In genomic region chr3:88148776-88149509, GRCm38 (mm10) we compare ENCODE assay signal across 8 mouse cellular contexts. TPM values are rescaled to one million over a fixed set of nuclear protein-coding genes. Genes with fewer than 3 reads are reported as not detected.
A peak's percentile ranks its signal among the peaks of the same experiment; 100 is the strongest.
DNase-seq lines count a peak whose midpoint lies in the region; ATAC-seq and TF ChIP-seq lines count a peak whose summit lies in the region.

No protein-coding gene starts in this region.

- peak; percentile 83 for DNase-seq in gastrocnemius, adult 2 months
- DNase-seq in gastrocnemius, adult 18-20 months (ENCODE audit: low spot score), result no peak
- peak; percentile 92 for DNase-seq in adrenal gland, postnatal 14 days
- peak; percentile 47 for DNase-seq in forebrain, embryonic 14.5 days (ENCODE audit: low spot score)
- no peak for DNase-seq in liver, embryonic 14.5 days (ENCODE audit: low read depth in 3 of 3, low spot score in 3 of 3)
- peak; percentile 39 to 43 for DNase-seq in spleen, postnatal 10 days (ENCODE audit: low spot score in 2 of 2)
- DNase-seq in thymus, postnatal 4 days, result no peak

- peak overlapping the region; percentile 100 for H3K27ac ChIP-seq in gastrocnemius, adult 2 months
- peak overlapping the region; percentile 91 for H3K27ac ChIP-seq in forebrain, embryonic 14.5 days (ENCODE audit: low read depth, low read length)
- H3K27ac ChIP-seq in hindbrain, embryonic 15.5 days (replicated peaks), result peak overlapping the region; percentile 84
- peak overlapping the region; percentile 25 for H3K27ac ChIP-seq in liver, embryonic 14.5 days

- H3K36me3 ChIP-seq in forebrain, embryonic 14.5 days (ENCODE audit: control insufficient read depth, insufficient read depth, low read length), result 0 out of 2 replicates have a peak, but pooled peaks cover 3% of the 10 kb centered on the region
- H3K36me3 ChIP-seq in hindbrain, embryonic 15.5 days, result no peaks in the 10 kb centered on the region
- no peaks in the 10 kb centered on the region for H3K36me3 ChIP-seq in liver, embryonic 14.5 days (replicated peaks; ENCODE audit: control insufficient read depth, insufficient read depth, low read depth)

- no peak for TF ChIP-seq CTCF in gastrocnemius, adult 2 months (IDR thresholded peaks at IDR 0.05)
- TF ChIP-seq CTCF in liver, embryonic 14.5 days (IDR thresholded peaks at IDR 0.05; ENCODE audit: low read depth), result no peak

- H3K27me3 ChIP-seq in forebrain, embryonic 14.5 days (replicated peaks; ENCODE audit: control insufficient read depth, insufficient read depth, low read length), result no peaks in the 10 kb centered on the region
- H3K27me3 ChIP-seq in hindbrain, embryonic 15.5 days, result no peaks in the 10 kb centered on the region
- no peaks in the 10 kb centered on the region for H3K27me3 ChIP-seq in liver, embryonic 14.5 days (ENCODE audit: control insufficient read depth, insufficient read depth, low read length)

- ATAC-seq in forebrain, embryonic 14.5 days, result no peak
- ATAC-seq in hindbrain, embryonic 15.5 days (ENCODE audit: low FRiP score, low read depth), result no peak
- ATAC-seq in liver, embryonic 14.5 days (ENCODE audit: insufficient read depth), result no peak

- intact Hi-C loops in gastrocnemius, adult 2 months (cut with DNase I), result loop anchor here (10.0 kb wide), 1 partner anchor 346 kb away; no protein-coding TSS in a partner anchor

- peak overlapping the region; percentile 35; the same call in 1 of the 2 replicates for H3K9ac ChIP-seq in forebrain, embryonic 14.5 days (ENCODE audit: low read length)
- no peak overlapping the region for H3K9ac ChIP-seq in hindbrain, embryonic 15.5 days
- no peak overlapping the region for H3K9ac ChIP-seq in liver, embryonic 14.5 days (replicated peaks)

- peak overlapping the region; percentile 38; the same call in 1 of the 2 replicates for H3K4me2 ChIP-seq in forebrain, embryonic 14.5 days (ENCODE audit: low read length)
- no peak overlapping the region for H3K4me2 ChIP-seq in hindbrain, embryonic 15.5 days
- H3K4me2 ChIP-seq in liver, embryonic 14.5 days (ENCODE audit: low read depth), result peak overlapping the region; percentile 30

- H3K9me3 ChIP-seq in forebrain, embryonic 14.5 days (replicated peaks; ENCODE audit: control insufficient read depth, low read length), result no peaks in the 10 kb centered on the region
- H3K9me3 ChIP-seq in hindbrain, embryonic 15.5 days, result no peaks in the 10 kb centered on the region
- H3K9me3 ChIP-seq in liver, embryonic 14.5 days (ENCODE audit: control insufficient read depth, low read length), result no peaks in the 10 kb centered on the region

- WGBS in forebrain, embryonic 14.5 days, result 51% methylated on average over 4 of the region's 4 CpGs
- 62% methylated on average over 4 of the region's 4 CpGs for WGBS in hindbrain, embryonic 15.5 days
- 37% methylated on average over 4 of the region's 4 CpGs for WGBS in liver, embryonic 14.5 days (ENCODE audit: insufficient replicate concordance)

- peak overlapping the region; percentile 95 for H3K4me3 ChIP-seq in gastrocnemius, adult 2 months
- no peak overlapping the region for H3K4me3 ChIP-seq in forebrain, embryonic 14.5 days (ENCODE audit: low read depth, low read length)
- H3K4me3 ChIP-seq in hindbrain, embryonic 15.5 days, result no peak overlapping the region
- H3K4me3 ChIP-seq in liver, embryonic 14.5 days (ENCODE audit: insufficient read depth in 1 of 2, low read depth in 2 of 2, low read length in 2 of 2), result no peak overlapping the region

- H3K4me1 ChIP-seq in forebrain, embryonic 14.5 days (ENCODE audit: control insufficient read depth, insufficient read depth, low read length), result peaks cover 77% of the 10 kb centered on the region
- H3K4me1 ChIP-seq in hindbrain, embryonic 15.5 days (replicated peaks), result peaks cover 89% of the 10 kb centered on the region
- H3K4me1 ChIP-seq in liver, embryonic 14.5 days (replicated peaks; ENCODE audit: control insufficient read depth in 2 of 2, insufficient read depth in 2 of 2, low read length in 1 of 2), result peaks cover 54 to 62% of the 10 kb centered on the region in 2 experiments

- TF ChIP-seq EP300 in liver, embryonic 14.5 days (IDR thresholded peaks at IDR 0.05; ENCODE audit: low read depth), result no peak

RNA-seq across cellular contexts. Expression of gene Mef2d, which starts 6.8 kb away (rescaled TPM):
- total RNA-seq in gastrocnemius, adult 2 months (2021), result 100 to 1,000 TPM; 173 to 184 TPM
- 100 to 1,000 TPM; 174 to 196 TPM for total RNA-seq in gastrocnemius, adult 18-20 months (2021)
- total RNA-seq in adrenal gland, postnatal 14 days (2021), result 92.9 and 98.4 TPM in 2 replicates
- polyA plus RNA-seq in forebrain, embryonic 14.5 days (2014; fragmentation: Nextera tagmentation; extraction: Ambion mirVana), result 17.3 and 20.4 TPM in 2 replicates
- polyA plus RNA-seq in hindbrain, embryonic 15.5 days (2015; fragmentation: Nextera tagmentation; extraction: Ambion mirVana), result 19.2 and 23.9 TPM in 2 replicates
- polyA plus RNA-seq in liver, embryonic 14.5 days (2012; rRNA removed), result 10.3 and 11.1 TPM in 2 replicates
- polyA plus RNA-seq in liver, embryonic 14.5 days (2014; fragmentation: Nextera tagmentation; extraction: Ambion mirVana), result 6.4 and 7.5 TPM in 2 replicates

Comparison
In these comparisons a context has a peak if more than half of its experiments do, and no peak if none do; other contexts are left out.
1. DNase-seq: peak in gastrocnemius, adult 2 months (single experiment), adrenal gland, postnatal 14 days (single experiment), forebrain, embryonic 14.5 days (single experiment) and spleen, postnatal 10 days (2 of 2); none in gastrocnemius, adult 18-20 months (single experiment), liver, embryonic 14.5 days (0 of 3) and thymus, postnatal 4 days (single experiment).
2. H3K27ac ChIP-seq: peak in every context shown above with its lines; median percentile 100 in gastrocnemius, adult 2 months; 91 in forebrain, embryonic 14.5 days; 84 in hindbrain, embryonic 15.5 days; 25 in liver, embryonic 14.5 days.